Mouse (Mus musculus): ENCODE data around the gene Phactr2.
A peak's percentile ranks its signal among the peaks of the same experiment; 100 is the strongest.
"Not testable (repeated sequence)": the region's sequence is repeated elsewhere in the genome, so short reads cannot be mapped to it uniquely, and the experiment has no call there.

The Phactr2 gene

DNA sequence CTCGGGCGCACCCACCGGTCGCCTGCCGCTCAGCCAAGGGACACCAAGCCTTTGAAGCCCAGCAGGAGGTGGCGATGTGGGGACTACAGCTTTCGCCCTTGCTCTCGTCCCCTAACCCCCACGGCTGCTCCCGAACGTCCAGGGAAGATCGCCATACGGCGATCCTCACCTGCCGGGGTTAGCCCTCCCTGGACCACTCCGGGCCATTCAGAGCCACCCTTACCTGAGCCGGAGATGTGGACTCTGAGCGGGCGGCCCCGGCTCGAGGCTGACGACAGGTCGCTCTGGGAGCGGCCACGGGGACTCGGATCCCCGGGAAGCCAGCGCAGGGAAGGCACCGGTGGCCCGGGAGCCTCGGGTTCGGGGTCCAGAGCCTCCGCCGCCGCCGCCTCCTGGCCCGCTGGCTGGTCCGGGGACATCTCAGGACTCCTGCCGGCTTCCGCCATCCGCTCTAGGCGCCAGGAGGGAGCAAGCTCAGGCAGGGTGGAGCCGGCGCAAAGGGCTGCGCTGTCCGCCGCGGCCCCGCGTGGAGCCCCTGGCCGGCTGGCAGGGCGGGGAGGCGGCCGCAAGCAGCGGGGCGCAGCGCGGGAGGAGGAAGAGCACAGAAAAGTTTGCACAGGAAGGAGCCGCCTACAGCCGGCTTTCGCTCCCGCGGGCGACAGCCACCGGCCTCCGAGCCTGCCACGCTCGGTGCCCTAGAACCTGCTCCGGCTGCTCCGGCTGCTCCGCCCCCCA is at the start of gene Phactr2:
TSS of gene Phactr2 (minus strand) at position 580 of the 735 bp plus-strand sequence.
- DNase-seq, result peak; percentile 42

- peak; percentile 47 for DNase-seq
Observed at GRCm38 (mm10) chr10:13521857-13522256, 47.6 kb upstream of the Phactr2 start.

DNA sequence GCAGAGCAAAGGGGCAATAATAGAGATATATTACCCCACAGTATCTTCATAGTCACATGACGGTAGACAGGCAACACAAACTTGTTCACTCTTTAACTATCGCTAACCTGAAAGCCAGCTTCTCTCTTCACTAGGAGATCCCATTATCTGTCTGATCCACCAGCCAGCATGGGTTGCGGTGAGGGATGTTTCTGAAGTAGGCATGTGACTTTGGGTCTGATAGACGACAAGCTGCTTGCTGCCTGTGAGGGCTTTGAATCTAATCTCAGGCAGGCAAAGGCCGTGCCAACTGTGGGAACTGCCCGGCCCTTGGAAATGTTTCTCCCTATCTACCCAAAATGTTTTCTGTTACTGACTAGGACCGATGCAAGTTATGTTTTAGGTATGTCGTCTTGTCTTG is 28.2 kb upstream of the Phactr2 start:
- peak; percentile 80 for DNase-seq

DNA sequence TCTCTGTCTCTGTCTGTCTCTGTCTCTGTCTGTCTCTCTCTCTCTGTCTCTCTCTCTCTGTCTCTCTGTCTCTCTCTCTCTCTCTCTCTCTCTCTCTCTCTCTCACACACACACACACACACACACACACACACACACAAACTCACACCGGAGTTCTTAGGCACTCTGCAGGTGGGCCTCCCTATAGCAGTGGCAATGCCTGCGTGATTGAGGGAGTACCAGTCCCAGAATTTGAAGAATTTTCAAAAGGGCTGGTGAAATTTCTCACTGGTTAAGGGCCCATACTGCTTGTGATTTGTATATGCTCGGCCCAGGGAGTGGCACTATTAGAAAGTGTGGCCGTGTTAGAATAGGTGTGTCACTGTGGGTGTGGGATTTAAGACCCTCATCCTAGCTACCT is 27.3 kb upstream of the Phactr2 start:
- DNase-seq, result not testable (repeated sequence)

- DNase-seq, result peak; percentile 89
Observed at GRCm38 (mm10) chr10:13500938-13501496, 26.8 kb upstream of the Phactr2 start.

GRCm38 (mm10) chr10:13500473-13500872 is 26.3 kb upstream of the Phactr2 start:
- no peak for DNase-seq

DNA sequence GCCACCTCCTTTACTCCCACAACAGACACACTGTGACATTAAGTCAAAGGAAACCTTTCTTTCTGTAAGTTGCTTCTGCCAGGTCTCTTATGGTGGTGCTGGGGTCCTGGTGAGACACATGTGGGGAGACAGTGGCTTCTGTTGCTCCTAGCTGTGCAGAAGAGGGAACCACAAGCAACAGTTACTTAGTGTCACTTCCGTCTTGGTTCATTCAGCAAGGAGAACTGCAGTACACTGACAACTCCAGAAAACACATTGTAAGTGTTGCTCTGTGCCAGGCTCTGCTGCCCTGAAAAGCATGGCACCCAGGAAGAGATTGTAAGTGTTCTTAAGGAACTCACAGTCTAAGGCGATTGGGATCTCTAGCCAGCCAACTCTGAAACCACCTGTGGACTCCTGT is 25.1 kb upstream of the Phactr2 start, which contains the start of gene Fuca2:
TSS of gene Fuca2 (plus strand) at position 210 of the 400 bp plus-strand sequence.
- no peak for DNase-seq

GRCm38 (mm10) chr10:13496315-13496714 is 22.1 kb upstream of the Phactr2 start:
- no peak for DNase-seq

GRCm38 (mm10) chr10:13493978-13494686 is 19.9 kb upstream of the Phactr2 start:
- DNase-seq, result no peak

DNA sequence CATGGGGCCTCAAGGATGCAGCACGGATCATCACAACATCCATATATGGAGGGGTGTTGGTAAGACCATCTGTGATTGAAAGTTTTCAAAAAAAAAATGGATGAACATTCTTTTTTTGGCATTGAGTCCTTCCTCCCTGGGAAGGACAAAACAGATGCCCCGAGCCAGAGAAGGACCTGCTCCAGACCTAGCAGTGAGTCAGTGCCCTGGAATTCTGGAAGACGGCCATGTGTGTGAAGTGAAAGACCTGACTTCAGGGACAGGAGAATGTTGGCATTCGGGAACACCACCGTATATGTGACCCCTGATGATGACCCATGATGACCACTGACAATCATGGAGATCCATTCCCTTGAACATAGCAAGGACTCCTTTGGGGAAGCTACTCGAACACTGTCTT is 15.5 kb upstream of the Phactr2 start:
- DNase-seq, result no peak

DNA sequence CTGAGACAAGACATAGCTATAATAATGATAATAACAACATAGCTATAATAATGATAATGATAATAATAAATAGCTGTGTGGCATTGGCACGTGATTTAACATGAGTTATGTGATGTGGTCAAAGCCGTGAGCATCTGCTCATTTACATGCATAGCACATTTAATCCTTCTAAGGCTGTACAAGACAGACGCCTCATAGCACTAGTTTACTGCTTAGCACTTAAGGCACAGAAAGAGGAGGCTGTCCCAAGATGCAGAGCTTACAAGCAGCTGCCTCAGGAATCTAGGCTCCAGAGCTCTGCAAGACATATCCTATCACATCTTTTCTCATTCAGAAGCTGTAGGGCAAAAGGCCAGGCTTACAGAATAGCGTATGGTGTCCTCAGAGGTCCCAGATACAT is 11.7 kb upstream of the Phactr2 start:
- DNase-seq, result no peak

DNA sequence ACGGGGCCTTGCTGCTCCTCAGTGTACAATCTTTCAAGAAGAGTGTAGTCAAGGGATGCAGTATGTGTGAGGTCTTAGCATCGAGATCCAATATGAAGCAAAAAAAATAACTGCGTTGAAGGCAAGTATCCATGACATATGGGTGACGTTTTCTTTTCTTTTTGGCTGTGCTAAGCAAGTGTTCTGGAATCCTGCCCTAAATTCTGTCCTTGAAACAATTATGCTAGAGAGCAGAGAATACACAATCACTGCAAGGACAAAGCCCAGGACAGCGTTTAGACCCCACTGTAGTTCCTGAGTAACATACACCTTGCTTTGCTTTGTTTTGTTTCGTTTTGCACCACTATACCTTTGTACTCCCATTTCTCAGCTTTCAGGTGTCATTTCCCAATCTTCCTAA is 5.1 kb upstream of the Phactr2 start:
- no peak for DNase-seq

GRCm38 (mm10) chr10:13475121-13475520 is 909 bp upstream of the Phactr2 start:
- DNase-seq, result no peak

GRCm38 (mm10) chr10:13474568-13474955 is 350 bp upstream of the Phactr2 start:
- no peak for DNase-seq

- DNase-seq, result no peak
Observed at GRCm38 (mm10) chr10:13473287-13473832, 852 bp downstream of the Phactr2 start.

GRCm38 (mm10) chr10:13470236-13470635 is 4.0 kb downstream of the Phactr2 start:
- DNase-seq, result peak; percentile 17

DNA sequence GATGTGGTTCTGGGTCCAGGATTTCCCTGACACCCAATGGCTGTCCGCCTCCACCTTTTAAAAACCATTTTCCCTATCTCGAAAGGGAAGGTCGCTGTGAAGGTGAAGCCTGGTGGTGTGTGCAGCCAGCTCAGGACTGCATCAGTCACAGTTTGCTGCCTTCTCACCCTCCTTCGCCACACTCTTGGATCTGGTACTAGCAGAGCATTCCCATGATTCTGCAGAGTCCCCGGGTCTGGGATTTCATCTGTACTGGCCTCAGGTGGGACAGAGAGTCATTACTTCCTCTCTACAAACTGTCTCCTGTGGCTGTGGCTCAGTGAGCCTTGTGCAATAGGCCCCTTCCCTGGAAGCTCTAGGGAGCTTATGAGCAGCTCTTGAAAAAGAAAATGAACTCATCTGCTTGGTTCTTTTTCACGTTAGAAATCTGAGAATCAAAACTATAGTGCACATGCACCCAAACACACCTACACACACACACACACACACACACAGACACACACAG is 6.1 kb downstream of the Phactr2 start:
- DNase-seq, result not testable (repeated sequence)

DNA sequence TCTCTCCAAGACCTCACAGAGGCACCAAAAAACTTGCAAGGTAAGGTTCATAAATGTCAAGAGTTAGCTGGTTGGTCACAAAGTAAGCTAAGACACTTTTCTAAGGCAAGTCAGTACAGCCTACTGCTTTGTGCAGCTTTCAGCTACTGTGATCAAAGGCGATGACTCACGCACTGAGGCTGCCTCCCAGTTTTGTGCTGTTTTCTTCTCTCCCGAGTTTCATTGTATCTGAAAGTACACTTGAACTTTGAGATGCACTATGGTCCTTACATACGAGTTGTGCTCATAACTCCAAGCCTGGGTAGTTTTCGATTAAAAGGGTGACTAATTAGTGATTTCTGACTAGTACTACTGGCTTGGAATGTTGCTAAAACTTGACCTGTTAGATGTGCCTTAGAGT is 7.3 kb downstream of the Phactr2 start:
- DNase-seq, result no peak

DNA sequence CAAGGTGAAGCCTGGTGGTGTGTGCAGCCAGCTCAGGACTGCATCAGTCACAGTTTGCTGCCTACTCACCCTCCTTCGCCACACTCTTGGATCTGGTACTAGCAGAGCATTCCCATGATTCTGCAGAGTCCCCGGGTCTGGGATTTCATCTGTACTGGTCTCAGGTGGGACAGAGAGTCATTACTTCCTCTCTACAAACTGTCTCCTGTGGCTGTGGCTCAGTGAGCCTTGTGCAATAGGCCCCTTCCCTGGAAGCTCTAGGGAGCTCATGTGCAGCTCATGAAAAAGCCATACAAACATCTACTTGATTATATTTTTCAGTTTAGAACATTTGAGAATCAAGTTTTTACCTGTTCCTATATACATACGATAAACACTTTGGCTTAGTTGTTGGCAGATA is 9.9 kb downstream of the Phactr2 start:
- not testable (repeated sequence) for DNase-seq

- no peak for DNase-seq
Observed at GRCm38 (mm10) chr10:13453200-13453990, 20.8 kb downstream of the Phactr2 start.

DNA sequence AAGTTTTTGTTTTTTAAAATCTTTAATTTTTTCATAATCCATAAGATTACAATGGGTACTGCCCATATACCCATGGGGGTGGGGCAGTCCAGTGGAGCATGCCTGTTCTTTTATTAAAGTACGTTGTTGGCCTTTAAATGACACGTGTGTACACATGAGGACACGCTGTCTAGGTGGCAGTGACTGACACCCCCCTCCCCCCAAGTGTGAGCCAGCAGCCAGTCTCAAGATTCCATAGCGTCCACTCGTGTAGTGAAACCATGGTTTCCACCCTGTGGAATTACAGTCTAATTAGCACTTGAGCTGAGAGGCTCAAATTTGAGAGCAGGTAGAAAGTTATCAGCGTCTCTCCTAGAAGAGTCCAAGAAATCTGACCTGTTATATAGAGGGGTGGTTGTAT is 22.6 kb downstream of the Phactr2 start:
- no peak for DNase-seq

- no peak for DNase-seq
Observed at GRCm38 (mm10) chr10:13448283-13449045, 25.7 kb downstream of the Phactr2 start.

Measured in liver (tissue).